Mouse (Mus musculus) CH12.LX (cell line): ENCODE measurements at regions not wholly inside any gene's neighbourhood (a gene's known extent, or its start where the extent isn't known, plus 50 kb on each side); places are given as distances from the start of the nearest gene placed in this dataset.

Experiments used
- BHLHE40 ChIP-seq: IDR thresholded peaks from 2 replicates; pipeline ENCODE4 v1.6.1; 2011; ENCODE audit warnings: mild to moderate bottlenecking, low read depth, low read length, improper control_type of control experiment
- CTCF ChIP-seq, 2 experiments: IDR thresholded peaks in 1 of 2; conservative IDR thresholded peaks in 1 of 2; 2 replicates each; pipeline ENCODE4 v1.5.1; 2011 to 2012; ENCODE audit warnings: low read depth in 2 of 2, low read length in 2 of 2, improper control_type of control experiment in 1 of 2, inconsistent platforms in 1 of 2, mild to moderate bottlenecking in 1 of 2, moderate library complexity in 1 of 2
- HCFC1 ChIP-seq: IDR thresholded peaks from 2 replicates; pipeline ENCODE4 v1.6.1; 2012; ENCODE audit warnings: low read depth, mild to moderate bottlenecking, inconsistent platforms, low read length, improper control_type of control experiment
- JUND ChIP-seq: conservative IDR thresholded peaks from 2 replicates; pipeline ENCODE4 v1.6.1; 2011; ENCODE audit warnings: low read depth, low read length, improper control_type of control experiment
- MAFK ChIP-seq: IDR thresholded peaks from 2 replicates; pipeline ENCODE4 v1.6.1; 2011; ENCODE audit warnings: low read length, improper control_type of control experiment; ENCODE audit not compliant: insufficient replicate concordance
- NRF1 ChIP-seq: IDR thresholded peaks from 2 replicates; pipeline ENCODE4 v1.6.1; 2014; ENCODE audit warnings: low read depth, mild to moderate bottlenecking, inconsistent platforms, low read length, improper control_type of control experiment, moderate library complexity
- SIN3A ChIP-seq: IDR thresholded peaks from 2 replicates; pipeline ENCODE4 v1.6.1; 2012; ENCODE audit warnings: low read length, improper control_type of control experiment, inconsistent platforms
- TCF12 ChIP-seq: IDR thresholded peaks from 2 replicates; pipeline ENCODE4 v1.6.1; 2014; ENCODE audit warnings: low read depth, mild to moderate bottlenecking, inconsistent platforms, low read length, improper control_type of control experiment
- USF2 ChIP-seq: conservative IDR thresholded peaks from 2 replicates; pipeline ENCODE4 v1.6.1; 2011; ENCODE audit warnings: low read depth, low read length, improper control_type of control experiment

GRCm38 (mm10) chr15:102797020-102797618, 75.1 kb upstream of the Calcoco1 start:
- TF ChIP-seq HCFC1 (no peak), NRF1 (no peak), MAFK (no peak), JUND (no peak), CTCF (conservative IDR thresholded peaks at IDR 0.05 in 1 of 2, IDR thresholded peaks at IDR 0.05 in 1 of 2; ENCODE audit: low read depth in 2 of 2, low read length in 2 of 2) (no peak), USF2 (no peak), SIN3A (no peak), TCF12 (no peak), BHLHE40 (no peak)
